ENCODE assay signal across 8 mouse cellular contexts in the genomic region with DNA sequence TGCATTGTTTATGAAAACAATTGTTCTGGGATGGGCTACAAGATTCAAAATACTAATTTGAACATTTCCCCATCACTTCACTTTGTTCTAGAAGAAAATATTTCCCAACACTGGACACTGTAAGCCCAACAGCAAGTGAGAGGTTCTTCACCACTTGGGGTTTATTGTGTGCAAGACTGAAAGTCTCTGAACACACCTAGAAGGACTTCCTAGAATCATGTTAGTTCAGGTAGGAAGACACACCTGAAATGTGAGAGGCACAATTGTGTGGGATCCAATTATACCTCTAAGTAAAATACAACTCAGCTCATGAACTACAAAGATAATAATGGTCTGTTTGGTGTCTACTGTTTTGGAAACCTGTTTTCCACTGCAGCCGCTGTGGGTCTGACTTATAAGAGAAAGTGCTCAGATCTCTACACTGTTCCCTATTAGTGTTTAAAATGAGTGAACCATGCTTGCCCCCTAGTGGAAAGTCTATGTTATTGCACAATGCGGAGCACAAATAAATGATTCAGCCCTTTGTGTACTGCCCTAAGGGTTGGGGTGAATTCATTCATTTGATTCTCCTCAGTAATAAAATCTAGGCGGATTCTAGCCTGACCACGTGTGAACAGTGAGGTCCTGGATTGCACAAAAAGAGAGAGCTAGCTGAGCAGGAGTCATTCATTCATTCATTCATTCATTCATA.
DNase-seq lines count a peak whose midpoint lies in the region; ATAC-seq and TF ChIP-seq lines count a peak whose summit lies in the region.

No protein-coding gene starts in this region.

- peak; percentile 8 for DNase-seq in kidney, adult 2 months
- DNase-seq in kidney, adult 8-10 months, result no peak
- peak; percentile 46 for DNase-seq in cerebellum, adult 9-10 months
- DNase-seq in urinary bladder, adult 18-20 months (ENCODE audit: low spot score in 2 of 2), result no peak
- DNase-seq in urinary bladder, adult 2 months (ENCODE audit: low spot score), result no peak

- peak; percentile 32 for TF ChIP-seq CTCF in kidney, adult 2 months (conservative IDR thresholded peaks at IDR 0.05; ENCODE audit: insufficient read depth, insufficient read length, low read depth, low read length)
- peak; percentile 31 for TF ChIP-seq CTCF in ES-Bruce4 (IDR thresholded peaks at IDR 0.05; ENCODE audit: low read depth, low read length)

- 6% methylated on average over 4 of the region's 4 CpGs for WGBS in kidney, adult 2 months
- 6% methylated on average over 4 of the region's 4 CpGs for WGBS in hindbrain, embryonic 15.5 days
- WGBS in midbrain, embryonic 13.5 days, result 6% methylated on average over 4 of the region's 4 CpGs

- no peak overlapping the region for H3K9ac ChIP-seq in ES-Bruce4 (ENCODE audit: low read depth, poor library complexity, severe bottlenecking)
- H3K9ac ChIP-seq in hindbrain, embryonic 15.5 days, result no peak overlapping the region
- no peak overlapping the region for H3K9ac ChIP-seq in midbrain, embryonic 13.5 days (replicated peaks)

- no peak for TF ChIP-seq EP300 in ES-Bruce4 (IDR thresholded peaks at IDR 0.05; ENCODE audit: insufficient read depth, low read depth, low read length)

- no peaks in the 10 kb centered on the region for H3K27me3 ChIP-seq in kidney, adult 2 months (replicated peaks; ENCODE audit: control insufficient read depth, insufficient read depth, low read length)
- H3K27me3 ChIP-seq in ES-Bruce4 (ENCODE audit: control insufficient read depth, insufficient read depth, low read length, poor library complexity, severe bottlenecking), result no peaks in the 10 kb centered on the region
- H3K27me3 ChIP-seq in hindbrain, embryonic 15.5 days, result no peaks in the 10 kb centered on the region
- no peaks in the 10 kb centered on the region for H3K27me3 ChIP-seq in midbrain, embryonic 13.5 days

- no peaks in the 10 kb centered on the region for H3K9me3 ChIP-seq in ES-Bruce4 (replicated peaks; ENCODE audit: control insufficient read depth, insufficient read depth, low read length, poor library complexity, severe bottlenecking)
- H3K9me3 ChIP-seq in hindbrain, embryonic 15.5 days, result no peaks in the 10 kb centered on the region
- H3K9me3 ChIP-seq in midbrain, embryonic 13.5 days, result no peaks in the 10 kb centered on the region

- H3K36me3 ChIP-seq in kidney, adult 2 months (ENCODE audit: control insufficient read depth, insufficient read depth, low read length), result no peaks in the 10 kb centered on the region
- H3K36me3 ChIP-seq in ES-Bruce4 (ENCODE audit: control insufficient read depth, insufficient read depth, low read length, poor library complexity, severe bottlenecking), result no peaks in the 10 kb centered on the region
- H3K36me3 ChIP-seq in hindbrain, embryonic 15.5 days, result no peaks in the 10 kb centered on the region
- no peaks in the 10 kb centered on the region for H3K36me3 ChIP-seq in midbrain, embryonic 13.5 days

- no peak overlapping the region for H3K27ac ChIP-seq in kidney, adult 2 months (ENCODE audit: insufficient read depth, low read depth, low read length)
- H3K27ac ChIP-seq in ES-Bruce4 (ENCODE audit: insufficient read depth, low read length), result no peak overlapping the region
- H3K27ac ChIP-seq in hindbrain, embryonic 15.5 days (replicated peaks), result no peak overlapping the region
- H3K27ac ChIP-seq in midbrain, embryonic 13.5 days, result no peak overlapping the region

- ATAC-seq in hindbrain, embryonic 15.5 days (ENCODE audit: low FRiP score, low read depth), result peak; percentile 93
- ATAC-seq in midbrain, embryonic 13.5 days, result peak; percentile 94

- no peak overlapping the region for H3K4me3 ChIP-seq in kidney, adult 2 months (ENCODE audit: insufficient read depth, low read depth, low read length)
- H3K4me3 ChIP-seq in ES-Bruce4 (ENCODE audit: low read depth, low read length), result no peak overlapping the region
- no peak overlapping the region for H3K4me3 ChIP-seq in hindbrain, embryonic 15.5 days
- H3K4me3 ChIP-seq in midbrain, embryonic 13.5 days (replicated peaks), result no peak overlapping the region

- TF ChIP-seq POLR2A in kidney, adult 2 months (IDR thresholded peaks at IDR 0.05; ENCODE audit: low read depth, low read length), result no peak
- no peak for TF ChIP-seq POLR2A in ES-Bruce4 (IDR thresholded peaks at IDR 0.05; ENCODE audit: insufficient read depth, low read length)

- H3K4me2 ChIP-seq in hindbrain, embryonic 15.5 days, result 0 out of 2 replicates have a peak overlapping the region, but pooled peaks have one; percentile 27
- no peak overlapping the region for H3K4me2 ChIP-seq in midbrain, embryonic 13.5 days (replicated peaks)

- H3K4me1 ChIP-seq in kidney, adult 2 months (ENCODE audit: control insufficient read depth, insufficient read depth, low read length), result no peaks in the 10 kb centered on the region
- H3K4me1 ChIP-seq in ES-Bruce4 (ENCODE audit: control insufficient read depth, insufficient read depth, low read length), result no peaks in the 10 kb centered on the region
- no peaks in the 10 kb centered on the region for H3K4me1 ChIP-seq in hindbrain, embryonic 15.5 days (replicated peaks)
- no peaks in the 10 kb centered on the region for H3K4me1 ChIP-seq in midbrain, embryonic 13.5 days (replicated peaks)

Comparison
In these comparisons a context has a peak if more than half of its experiments do, and no peak if none do; other contexts are left out.
1. DNase-seq: peak in kidney, adult 2 months (single experiment) and cerebellum, adult 9-10 months (single experiment); none in kidney, adult 8-10 months (0 of 2), urinary bladder, adult 18-20 months (0 of 2) and urinary bladder, adult 2 months (single experiment).